In genomic region chrX:48343461-48343952, GRCm38 (mm10) we compare ENCODE assay signal across 7 mouse cellular contexts. TPM values are rescaled to one million over a fixed set of nuclear protein-coding genes. Genes with fewer than 3 reads are reported as not detected.
DNase-seq lines count a peak whose midpoint lies in the region; ATAC-seq lines count a peak whose summit lies in the region.

No protein-coding gene starts in this region.

- 0 out of 2 replicates have a peak, but pooled peaks cover 2% of the 10 kb centered on the region for H3K4me1 ChIP-seq in intestine, embryonic 15.5 days (replicated peaks)
- H3K4me1 ChIP-seq in midbrain, embryonic 10.5 days: peaks cover 29% of the 10 kb centered on the region

- intact Hi-C loops in gastrocnemius, postnatal 36 days (cut with DNase I): loop anchor here (2.0 kb wide), 1 partner anchor 59 kb away; no protein-coding TSS in a partner anchor
- intact Hi-C loops in left cerebral cortex, postnatal 25 days (cut with DNase I): loop anchor here (1.0 to 2.0 kb wide), 2 partner anchors 29 to 58 kb away; no protein-coding TSS in a partner anchor

- H3K4me3 ChIP-seq in intestine, embryonic 15.5 days (replicated peaks): peak overlapping the region; percentile 52
- H3K4me3 ChIP-seq in midbrain, embryonic 10.5 days: peak overlapping the region; percentile 66

- DNase-seq in adrenal gland, adult 2 months: peak; percentile 93
- DNase-seq in embryo, embryonic 11.5 days (ENCODE audit: low read depth, low spot score): peak; percentile 83
- peak; percentile 65 to 85 for DNase-seq in gastrocnemius, postnatal 36 days
- DNase-seq in left cerebral cortex, postnatal 25 days (ENCODE audit: low spot score in 2 of 2): peak; percentile 81 to 96
- peak; percentile 91 for DNase-seq in midbrain, embryonic 10.5 days (ENCODE audit: low spot score)
- peak; percentile 85 for DNase-seq in right cerebral cortex, postnatal 4 days

- H3K27ac ChIP-seq in intestine, embryonic 15.5 days: peak overlapping the region; percentile 32; the same call in 1 of the 2 replicates
- H3K27ac ChIP-seq in midbrain, embryonic 10.5 days (replicated peaks): peak overlapping the region; percentile 80

- WGBS in intestine, embryonic 15.5 days: 7% methylated on average over 34 of the region's 36 CpGs
- WGBS in midbrain, embryonic 10.5 days: 8% methylated on average over 26 of the region's 36 CpGs

- peak overlapping the region; percentile 81 for H3K4me2 ChIP-seq in intestine, embryonic 15.5 days (replicated peaks)

- ATAC-seq in intestine, embryonic 15.5 days: peak; percentile 87

- no peaks in the 10 kb centered on the region for H3K9me3 ChIP-seq in intestine, embryonic 15.5 days
- H3K9me3 ChIP-seq in midbrain, embryonic 10.5 days (replicated peaks): peaks cover 8% of the 10 kb centered on the region; the same call in 1 of the 2 replicates

- peak overlapping the region; percentile 50 for H3K9ac ChIP-seq in intestine, embryonic 15.5 days

- no peaks in the 10 kb centered on the region for H3K27me3 ChIP-seq in intestine, embryonic 15.5 days (replicated peaks)
- peaks cover 36% of the 10 kb centered on the region for H3K27me3 ChIP-seq in midbrain, embryonic 10.5 days (ENCODE audit: low read depth, poor library complexity, severe bottlenecking)

- no peaks in the 10 kb centered on the region for H3K36me3 ChIP-seq in intestine, embryonic 15.5 days
- no peaks in the 10 kb centered on the region for H3K36me3 ChIP-seq in midbrain, embryonic 10.5 days

RNA-seq across cellular contexts. Expression of gene Bcorl1, which starts 2.3 kb away (rescaled TPM):
- total RNA-seq in adrenal gland, adult 2 months (2021): 10 to 100 TPM in 1 of 2 experiments, 1 to 10 TPM in 1; 9.4 to 11.5 TPM
- polyA plus RNA-seq in adrenal gland, adult 2 months (2012; rRNA removed): 3.6 and 5.2 TPM in 2 replicates
- total RNA-seq in gastrocnemius, postnatal 36 days (2021): 1 to 10 TPM; 6.8 to 7.2 TPM
- 4.9 and 5.1 TPM in 2 replicates for polyA plus RNA-seq in intestine, embryonic 15.5 days (2015; fragmentation: Nextera tagmentation; extraction: Ambion mirVana)
- total RNA-seq in left cerebral cortex, postnatal 25 days (2021): 10 to 100 TPM; 16.6 to 19.4 TPM
- 4.0 and 4.9 TPM in 2 replicates for polyA plus RNA-seq in midbrain, embryonic 10.5 days (2016; fragmentation: Nextera tagmentation; extraction: Ambion mirVana)

Comparison
In these comparisons a context has a peak if more than half of its experiments do, and no peak if none do; other contexts are left out.
1. Peak in every context shown above with its lines: DNase-seq, ATAC-seq, H3K4me3 ChIP-seq and H3K27ac ChIP-seq.